In the genomic region with DNA sequence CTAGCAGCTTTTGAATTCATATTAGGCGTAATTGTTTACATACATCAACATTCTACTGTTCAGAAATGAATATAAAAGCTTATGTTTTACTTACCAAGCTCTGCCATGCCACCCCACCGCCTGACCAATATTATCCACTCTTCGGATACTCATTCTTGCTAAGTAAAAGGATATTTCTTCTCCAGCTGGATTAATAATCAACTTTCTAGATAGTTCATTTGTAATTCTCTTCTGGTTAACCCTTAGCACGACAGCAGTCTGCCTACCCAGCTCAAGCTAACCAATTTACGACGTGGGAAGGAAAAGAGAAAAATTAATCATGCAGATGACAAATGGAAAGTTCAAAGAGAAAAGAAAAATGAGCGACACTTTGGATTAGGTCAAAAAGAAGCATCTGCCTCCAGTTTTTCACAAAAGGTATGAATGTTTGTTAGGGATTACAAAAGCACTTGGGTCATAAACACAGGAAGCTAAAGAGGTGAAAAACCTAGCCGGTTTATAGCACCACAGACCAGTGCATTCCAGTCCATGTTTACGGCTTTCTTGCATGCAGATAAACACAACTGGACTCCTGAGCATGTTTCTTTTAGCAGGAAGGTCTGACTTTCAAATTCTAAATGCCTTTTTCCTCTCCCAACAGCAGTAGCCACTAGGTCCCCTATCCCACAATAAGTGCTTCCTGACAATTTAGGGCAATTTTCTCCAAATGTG, we compare ENCODE assay signal across 20 mouse cellular contexts.
DNase-seq lines count a peak whose midpoint lies in the region; ATAC-seq lines count a peak whose summit lies in the region.
"Had no signal": no experiment of that assay in that cellular context is flagged by ENCODE, and none has a peak within 500 bp of the region (broad histone marks: within the 10 kb centered on the region; RNA-seq: fewer than 3 reads in every experiment).

No protein-coding gene starts in this region.

- H3K27me3 ChIP-seq in intestine, embryonic 14.5 days (replicated peaks; ENCODE audit: control insufficient read depth, insufficient read depth, low read length): no peaks in the 10 kb centered on the region
- no peaks in the 10 kb centered on the region for H3K27me3 ChIP-seq in intestine, embryonic 16.5 days (replicated peaks; ENCODE audit: control insufficient read depth, insufficient read depth, low read length)
- H3K27me3 ChIP-seq in kidney, embryonic 14.5 days (ENCODE audit: control insufficient read depth, insufficient read depth, low read length): no peaks in the 10 kb centered on the region
- no peaks in the 10 kb centered on the region for H3K27me3 ChIP-seq in midbrain, embryonic 16.5 days (ENCODE audit: control insufficient read depth, insufficient read depth, low read depth, low read length)
- H3K27me3 ChIP-seq: hindbrain, embryonic 13.5 days; midbrain, embryonic 15.5 days had no signal

- no peak overlapping the region for H3K9ac ChIP-seq in intestine, embryonic 14.5 days (ENCODE audit: low read length)
- no peak overlapping the region for H3K9ac ChIP-seq in intestine, embryonic 16.5 days (ENCODE audit: low read depth, low read length)
- no peak overlapping the region for H3K9ac ChIP-seq in kidney, embryonic 14.5 days (ENCODE audit: low read depth, low read length)
- no peak overlapping the region for H3K9ac ChIP-seq in midbrain, embryonic 16.5 days (ENCODE audit: low read depth, low read length)
- H3K9ac ChIP-seq: forebrain, postnatal 0 days; hindbrain, embryonic 13.5 days; liver, embryonic 14.5 days; midbrain, embryonic 15.5 days had no signal

- H3K9me3 ChIP-seq in intestine, embryonic 14.5 days (ENCODE audit: control insufficient read depth, low read length): no peaks in the 10 kb centered on the region
- no peaks in the 10 kb centered on the region for H3K9me3 ChIP-seq in intestine, embryonic 16.5 days (ENCODE audit: control insufficient read depth, low read length)
- H3K9me3 ChIP-seq in kidney, embryonic 14.5 days (ENCODE audit: control insufficient read depth, low read length): no peaks in the 10 kb centered on the region
- H3K9me3 ChIP-seq in midbrain, embryonic 16.5 days (replicated peaks; ENCODE audit: control insufficient read depth, low read length, poor library complexity, severe bottlenecking): no peaks in the 10 kb centered on the region
- H3K9me3 ChIP-seq: hindbrain, embryonic 13.5 days; midbrain, embryonic 15.5 days had no signal

- peak overlapping the region; percentile 18; the same call in 1 of the 2 replicates for H3K4me3 ChIP-seq in intestine, embryonic 14.5 days (ENCODE audit: low read depth, low read length)
- peak overlapping the region; percentile 26 for H3K4me3 ChIP-seq in intestine, embryonic 16.5 days (ENCODE audit: low read length)
- peak overlapping the region; percentile 19; the same call in 1 of the 2 replicates for H3K4me3 ChIP-seq in kidney, embryonic 14.5 days (ENCODE audit: low read length)
- H3K4me3 ChIP-seq in midbrain, embryonic 16.5 days (ENCODE audit: low read depth, low read length): no peak overlapping the region
- H3K4me3 ChIP-seq: gastrocnemius, adult 2 months; hindbrain, embryonic 13.5 days; midbrain, embryonic 15.5 days had no signal

- 0 out of 2 replicates have a peak, but pooled peaks cover 7% of the 10 kb centered on the region for H3K4me1 ChIP-seq in intestine, embryonic 14.5 days (replicated peaks; ENCODE audit: control insufficient read depth, insufficient read depth, low read length)
- H3K4me1 ChIP-seq in intestine, embryonic 16.5 days (ENCODE audit: control insufficient read depth, insufficient read depth, low read length): no peaks in the 10 kb centered on the region
- H3K4me1 ChIP-seq in kidney, embryonic 14.5 days (ENCODE audit: control insufficient read depth, insufficient read depth, low read length): no peaks in the 10 kb centered on the region
- H3K4me1 ChIP-seq in midbrain, embryonic 16.5 days (ENCODE audit: control insufficient read depth, insufficient read depth, low read length): no peaks in the 10 kb centered on the region
- H3K4me1 ChIP-seq: hindbrain, embryonic 13.5 days; midbrain, embryonic 15.5 days had no signal

- H3K27ac ChIP-seq in intestine, embryonic 14.5 days (ENCODE audit: low read depth): no peak overlapping the region
- H3K27ac ChIP-seq in intestine, embryonic 16.5 days (ENCODE audit: low read length): peak overlapping the region; percentile 37; the same call in 1 of the 2 replicates
- no peak overlapping the region for H3K27ac ChIP-seq in kidney, embryonic 14.5 days (ENCODE audit: low read depth, low read length)
- H3K27ac ChIP-seq in midbrain, embryonic 16.5 days (ENCODE audit: low read length): no peak overlapping the region
- H3K27ac ChIP-seq: gastrocnemius, adult 2 months; hindbrain, embryonic 13.5 days; liver, embryonic 14.5 days; midbrain, embryonic 15.5 days had no signal

- no peak for DNase-seq in intestine, embryonic 14.5 days (ENCODE audit: low spot score)
- DNase-seq in kidney, postnatal 36 days: peak; percentile 58 to 63
- DNase-seq in embryo, embryonic 11 days: no peak
- DNase-seq: adrenal gland, adult 2 months; cerebellum, postnatal 14 days; forebrain, postnatal 0 days; gastrocnemius, adult 2 months; heart, postnatal 10 days; layer of hippocampus, adult 9-11 months; lung, postnatal 10 days; right cerebral cortex, postnatal 14 days; thymus, adult 2 months had no signal

- ATAC-seq in intestine, embryonic 14.5 days (replicated peaks; ENCODE audit: low FRiP score, low TSS enrichment, low read depth): no peak
- ATAC-seq in intestine, embryonic 16.5 days: peak; percentile 90
- ATAC-seq in kidney, embryonic 14.5 days (ENCODE audit: low FRiP score, low TSS enrichment): no peak
- no peak for ATAC-seq in midbrain, embryonic 16.5 days
- ATAC-seq in activated CD4-positive, CD25-positive, alpha-beta regulatory T cell, adult 4 months: no peak
- ATAC-seq: forebrain, postnatal 0 days; midbrain, embryonic 15.5 days had no signal

- WGBS in intestine, embryonic 14.5 days: 36% methylated on average over 9 of the region's 9 CpGs
- 33% methylated on average over 9 of the region's 9 CpGs for WGBS in intestine, embryonic 16.5 days
- WGBS in kidney, embryonic 14.5 days: 38% methylated on average over 9 of the region's 9 CpGs
- 81% methylated on average over 9 of the region's 9 CpGs for WGBS in midbrain, embryonic 16.5 days

- no peaks in the 10 kb centered on the region for H3K36me3 ChIP-seq in intestine, embryonic 14.5 days (ENCODE audit: control insufficient read depth, insufficient read depth, low read length)
- no peaks in the 10 kb centered on the region for H3K36me3 ChIP-seq in intestine, embryonic 16.5 days (ENCODE audit: control insufficient read depth, insufficient read depth, low read length)
- no peaks in the 10 kb centered on the region for H3K36me3 ChIP-seq in kidney, embryonic 14.5 days (ENCODE audit: control insufficient read depth, insufficient read depth, low read length)
- no peaks in the 10 kb centered on the region for H3K36me3 ChIP-seq in midbrain, embryonic 16.5 days (ENCODE audit: control insufficient read depth, insufficient read depth, low read length)
- H3K36me3 ChIP-seq: hindbrain, embryonic 13.5 days; midbrain, embryonic 15.5 days had no signal

- peak overlapping the region; percentile 28; the same call in 1 of the 2 replicates for H3K4me2 ChIP-seq in intestine, embryonic 14.5 days (ENCODE audit: low read length)
- H3K4me2 ChIP-seq in intestine, embryonic 16.5 days (ENCODE audit: low read depth, low read length): peak overlapping the region; percentile 20
- no peak overlapping the region for H3K4me2 ChIP-seq in kidney, embryonic 14.5 days (replicated peaks; ENCODE audit: low read depth, low read length)
- H3K4me2 ChIP-seq in midbrain, embryonic 16.5 days (ENCODE audit: low read length): no peak overlapping the region
- H3K4me2 ChIP-seq: heart, embryonic 11.5 days; hindbrain, embryonic 13.5 days; midbrain, embryonic 15.5 days had no signal

Comparison
In these comparisons a context has a peak if more than half of its experiments do, and no peak if none do; other contexts are left out.
1. DNase-seq: peak in kidney, postnatal 36 days (2 of 2); none in intestine, embryonic 14.5 days (single experiment) and embryo, embryonic 11 days (single experiment).
2. H3K4me2 ChIP-seq: peak in intestine, embryonic 14.5 days (single experiment) and intestine, embryonic 16.5 days (single experiment); none in kidney, embryonic 14.5 days (single experiment) and midbrain, embryonic 16.5 days (single experiment).